Mouse (Mus musculus) forelimb bud, embryonic 11.5 days (tissue): ENCODE data around the gene Hsd17b6.
A peak's percentile ranks its signal among the peaks of the same experiment; 100 is the strongest.

Experiments used
- DNase-seq: peaks from one replicate; pipeline ENCODE4 v3.0.0-alpha.2; 2012; ENCODE audit warnings: low read depth, low spot score

The Hsd17b6 gene

GRCm38 (mm10) chr10:128008207-128008889, 937 bp upstream of the Hsd17b6 start:
- peak; percentile 87 for DNase-seq

- no peak for DNase-seq
Observed at GRCm38 (mm10) chr10:128005479-128005878, 1.9 kb downstream of the Hsd17b6 start.

- no peak for DNase-seq
Observed at GRCm38 (mm10) chr10:128004918-128005317, 2.5 kb downstream of the Hsd17b6 start.

GRCm38 (mm10) chr10:128003281-128003801, 4.1 kb downstream of the Hsd17b6 start:
- DNase-seq: no peak

GRCm38 (mm10) chr10:127998260-127998659, 9.2 kb downstream of the Hsd17b6 start:
- DNase-seq: no peak

- DNase-seq: no peak
Observed at GRCm38 (mm10) chr10:127996690-127997089, 10.7 kb downstream of the Hsd17b6 start.

- DNase-seq: no peak
Observed at GRCm38 (mm10) chr10:127985601-127986000, 21.8 kb downstream of the Hsd17b6 start.

GRCm38 (mm10) chr10:127984650-127985049, 22.8 kb downstream of the Hsd17b6 start:
- no peak for DNase-seq

GRCm38 (mm10) chr10:127975503-127975902, 31.9 kb downstream of the Hsd17b6 start:
- DNase-seq: no peak

GRCm38 (mm10) chr10:127974062-127974461, 33.3 kb downstream of the Hsd17b6 start:
- DNase-seq: no peak

GRCm38 (mm10) chr10:127971135-127971534, 36.3 kb downstream of the Hsd17b6 start:
- DNase-seq: no peak

- DNase-seq: peak; percentile 9
Observed at GRCm38 (mm10) chr10:127970359-127970831, 37.0 kb downstream of the Hsd17b6 start.

- no peak for DNase-seq
Observed at GRCm38 (mm10) chr10:127969820-127970219, 37.6 kb downstream of the Hsd17b6 start.

- DNase-seq: no peak
Observed at GRCm38 (mm10) chr10:127966506-127966905, 40.9 kb downstream of the Hsd17b6 start.

GRCm38 (mm10) chr10:127964004-127964403, 43.4 kb downstream of the Hsd17b6 start:
- DNase-seq: no peak

GRCm38 (mm10) chr10:127962451-127962850, 45.0 kb downstream of the Hsd17b6 start:
- DNase-seq: no peak

- no peak for DNase-seq
Observed at GRCm38 (mm10) chr10:127959161-127959679, 48.2 kb downstream of the Hsd17b6 start.

- peak; percentile 71 for DNase-seq
Observed at GRCm38 (mm10) chr10:127956168-127956816, 51.1 kb downstream of the Hsd17b6 start.

GRCm38 (mm10) chr10:127955034-127955433, 52.4 kb downstream of the Hsd17b6 start:
- DNase-seq: no peak

- DNase-seq: no peak
Observed at GRCm38 (mm10) chr10:127951821-127952220, 55.6 kb downstream of the Hsd17b6 start.

- DNase-seq: no peak
Observed at GRCm38 (mm10) chr10:127951390-127951789, 56.0 kb downstream of the Hsd17b6 start.

GRCm38 (mm10) chr10:127949596-127950130, 57.7 kb downstream of the Hsd17b6 start:
- no peak for DNase-seq
